Mouse (Mus musculus) midbrain, embryonic 11.5 days (tissue): ENCODE results near the gene Rhobtb1. TPM values are rescaled to one million over a fixed set of nuclear protein-coding genes. Genes with fewer than 3 reads are reported as not detected.

Experiments
- ATAC-seq: fragments of 200-750 bp; cut with Nextera tagmentation; 2 replicates; pipeline ENCODE4 v1.8.0; 2017; ENCODE audit warnings: moderate TSS enrichment, moderate library complexity; ENCODE audit not compliant: low FRiP score
- DNase-seq: peaks from one replicate; pipeline ENCODE4 v3.0.0; 2015; ENCODE audit warnings: low spot score; ENCODE audit errors: missing footprints
- H3K27ac ChIP-seq: fragments of 300-500 bp; sonication (generic); 2 replicates; pipeline ENCODE4 v1.5.1; 2014; ENCODE audit warnings: low read depth, low read length
- H3K27me3 ChIP-seq: fragments of 300-500 bp; sonication (generic); 2 replicates; pipeline ENCODE4 v1.6.1; 2014; ENCODE audit warnings: mild to moderate bottlenecking, low read length, moderate library complexity, mixed read lengths; ENCODE audit not compliant: control insufficient read depth, insufficient read depth
- H3K36me3 ChIP-seq: fragments of 300-500 bp; sonication (generic); 2 replicates; pipeline ENCODE4 v1.6.1; 2014; ENCODE audit warnings: mild to moderate bottlenecking, low read length, moderate library complexity, mixed read lengths; ENCODE audit not compliant: control insufficient read depth, insufficient read depth
- H3K4me1 ChIP-seq: fragments of 300-500 bp; sonication (generic); 2 replicates; pipeline ENCODE4 v1.6.1; 2014; ENCODE audit warnings: low read length; ENCODE audit not compliant: control insufficient read depth, insufficient read depth
- H3K4me2 ChIP-seq: fragments of 300-500 bp; sonication (generic); 2 replicates; pipeline ENCODE4 v1.6.1; 2014; ENCODE audit warnings: mild to moderate bottlenecking, moderate library complexity
- H3K4me3 ChIP-seq: fragments of 300-500 bp; sonication (generic); 2 replicates; pipeline ENCODE4 v1.5.1; 2014; ENCODE audit warnings: low read depth, low read length
- H3K9ac ChIP-seq: fragments of 300-500 bp; sonication (generic); 2 replicates; pipeline ENCODE4 v1.6.1; 2014; ENCODE audit warnings: low read length
- H3K9me3 ChIP-seq: fragments of 300-500 bp; sonication (generic); 2 replicates; pipeline ENCODE4 v1.6.1; 2016; ENCODE audit warnings: low read length; ENCODE audit not compliant: control insufficient read depth
- WGBS: fragments of 180-500 bp; shearing (Covaris S2); extraction: QIAGEN DNeasy Blood & Tissue Kit; methylation state at CpG from one replicate; pipeline ENCODE4 v1.1.7; 2014; 5-methylcytosine and 5-hydroxymethylcytosine counted together
- polyA plus RNA-seq: library from polyadenylated mRNA; unstranded; fragments of >200 nt; fragmentation: Nextera tagmentation; extraction: Ambion mirVana; gene quantifications from 2 replicates; pipeline ENCODE4 v1.2.1, GENCODE M21; 2014

Rhobtb1 gene
- polyA plus RNA-seq, result 14.2 TPM in 2 replicates

GRCm38 (mm10) chr10:69151045-69151444 is at the start of gene Rhobtb1:
Rhobtb1 (plus strand) TSS chr10:69151434.
- Histone ChIP-seq H3K9ac (no peak within 1 kb of the TSS), H3K9me3 (no peaks in the 10 kb centered on the region), H3K27me3 (no peaks in the 10 kb centered on the region), H3K4me3 (no peak within 1 kb of the TSS), H3K36me3 (no peaks in the 10 kb centered on the region), H3K4me2 (no peak within 1 kb of the TSS), H3K4me1 (no peaks in the 10 kb centered on the region), H3K27ac (no peak within 1 kb of the TSS)
- 85% methylated on average over 20 of the region's 20 CpGs for WGBS
- ATAC-seq, result no peak
- no peak for DNase-seq

- H3K27ac ChIP-seq, result no peak overlapping the region
- H3K4me2 ChIP-seq, result no peak overlapping the region
- no peaks in the 10 kb centered on the region; the same call in 1 of the 2 replicates for H3K4me1 ChIP-seq
- H3K4me3 ChIP-seq, result no peak overlapping the region
- H3K9me3 ChIP-seq, result no peaks in the 10 kb centered on the region
- no peaks in the 10 kb centered on the region for H3K36me3 ChIP-seq
- WGBS, result 84% methylated on average over 4 of the region's 4 CpGs
- no peak overlapping the region for H3K9ac ChIP-seq
- DNase-seq (peak; percentile 90), ATAC-seq (no peak)
- no peaks in the 10 kb centered on the region for H3K27me3 ChIP-seq
Measured at GRCm38 (mm10) chr10:69101988-69102387, 49.2 kb upstream of the Rhobtb1 start.

- WGBS, result 86% methylated on average over 12 of the region's 12 CpGs
- no peak overlapping the region for H3K4me3 ChIP-seq
- no peaks in the 10 kb centered on the region; the same call in 1 of the 2 replicates for H3K4me1 ChIP-seq
- ATAC-seq (no peak), DNase-seq (no peak)
- H3K9ac ChIP-seq, result no peak overlapping the region
- H3K4me2 ChIP-seq, result no peak overlapping the region
- H3K9me3 ChIP-seq, result no peaks in the 10 kb centered on the region
- H3K27me3 ChIP-seq, result no peaks in the 10 kb centered on the region
- H3K36me3 ChIP-seq, result no peaks in the 10 kb centered on the region
- no peak overlapping the region for H3K27ac ChIP-seq
Measured at GRCm38 (mm10) chr10:69104143-69104882, 46.9 kb upstream of the Rhobtb1 start.

- H3K4me2 ChIP-seq, result no peak overlapping the region
- DNase-seq (no peak), ATAC-seq (no peak)
- H3K27ac ChIP-seq, result no peak overlapping the region
- no peaks in the 10 kb centered on the region for H3K36me3 ChIP-seq
- no peaks in the 10 kb centered on the region for H3K9me3 ChIP-seq
- H3K4me3 ChIP-seq, result no peak overlapping the region
- no peak overlapping the region for H3K9ac ChIP-seq
- no peaks in the 10 kb centered on the region for H3K27me3 ChIP-seq
- 80% methylated on average over 9 of the region's 9 CpGs for WGBS
- no peaks in the 10 kb centered on the region; the same call in 1 of the 2 replicates for H3K4me1 ChIP-seq
Measured at GRCm38 (mm10) chr10:69104883-69105225, 46.4 kb upstream of the Rhobtb1 start.

GRCm38 (mm10) chr10:69106796-69107195 is 44.4 kb upstream of the Rhobtb1 start:
- Histone ChIP-seq H3K4me2 (no peak overlapping the region), H3K4me1 (no peaks in the 10 kb centered on the region), H3K27ac (no peak overlapping the region), H3K4me3 (no peak overlapping the region), H3K36me3 (no peaks in the 10 kb centered on the region), H3K27me3 (no peaks in the 10 kb centered on the region), H3K9ac (no peak overlapping the region), H3K9me3 (no peaks in the 10 kb centered on the region; the same call in 1 of the 2 replicates)
- ATAC-seq (no peak), DNase-seq (no peak)
- 94% methylated on average over 1 of the region's 1 CpGs for WGBS

GRCm38 (mm10) chr10:69107253-69107652 is 44.0 kb upstream of the Rhobtb1 start:
- Histone ChIP-seq H3K27me3 (no peaks in the 10 kb centered on the region), H3K4me2 (no peak overlapping the region), H3K9ac (no peak overlapping the region), H3K4me1 (no peaks in the 10 kb centered on the region), H3K36me3 (no peaks in the 10 kb centered on the region), H3K4me3 (no peak overlapping the region), H3K27ac (no peak overlapping the region), H3K9me3 (no peaks in the 10 kb centered on the region; the same call in 1 of the 2 replicates)
- 86% methylated on average over 8 of the region's 8 CpGs for WGBS
- DNase-seq (no peak), ATAC-seq (no peak)

GRCm38 (mm10) chr10:69114384-69114783 is 36.9 kb upstream of the Rhobtb1 start:
- no peak for ATAC-seq
- Histone ChIP-seq H3K9me3 (no peaks in the 10 kb centered on the region; the same call in 1 of the 2 replicates), H3K36me3 (no peaks in the 10 kb centered on the region)

GRCm38 (mm10) chr10:69117996-69118395 is 33.2 kb upstream of the Rhobtb1 start:
- no peak for ATAC-seq
- H3K4me1 ChIP-seq, result no peaks in the 10 kb centered on the region

More at GRCm38 (mm10) chr10:69114384-69114783, 36.9 kb upstream of the Rhobtb1 start:
- no peak overlapping the region for H3K4me3 ChIP-seq
- H3K4me2 ChIP-seq, result no peak overlapping the region
- H3K27me3 ChIP-seq, result no peaks in the 10 kb centered on the region
- no peak overlapping the region for H3K27ac ChIP-seq
- DNase-seq, result no peak
- no peak overlapping the region for H3K9ac ChIP-seq
- no peaks in the 10 kb centered on the region for H3K4me1 ChIP-seq

GRCm38 (mm10) chr10:69118893-69119292 is 32.3 kb upstream of the Rhobtb1 start:
- no peaks in the 10 kb centered on the region for H3K27me3 ChIP-seq
- ATAC-seq, result no peak
- no peak overlapping the region for H3K4me3 ChIP-seq
- no peaks in the 10 kb centered on the region; the same call in 1 of the 2 replicates for H3K9me3 ChIP-seq
- no peak overlapping the region for H3K27ac ChIP-seq
- DNase-seq, result no peak
- H3K4me2 ChIP-seq, result no peak overlapping the region
- H3K9ac ChIP-seq, result no peak overlapping the region
- H3K36me3 ChIP-seq, result no peaks in the 10 kb centered on the region
- WGBS, result 86% methylated on average over 3 of the region's 3 CpGs
- H3K4me1 ChIP-seq, result no peaks in the 10 kb centered on the region

More at GRCm38 (mm10) chr10:69117996-69118395, 33.2 kb upstream of the Rhobtb1 start:
- no peak overlapping the region for H3K4me3 ChIP-seq
- no peak overlapping the region for H3K4me2 ChIP-seq
- no peaks in the 10 kb centered on the region for H3K27me3 ChIP-seq
- H3K36me3 ChIP-seq, result no peaks in the 10 kb centered on the region
- no peak overlapping the region for H3K9ac ChIP-seq
- H3K9me3 ChIP-seq, result no peaks in the 10 kb centered on the region; the same call in 1 of the 2 replicates
- DNase-seq, result no peak
- H3K27ac ChIP-seq, result no peak overlapping the region
